Comparison of ENCODE assay signal across 19 mouse cellular contexts in the genomic region with DNA sequence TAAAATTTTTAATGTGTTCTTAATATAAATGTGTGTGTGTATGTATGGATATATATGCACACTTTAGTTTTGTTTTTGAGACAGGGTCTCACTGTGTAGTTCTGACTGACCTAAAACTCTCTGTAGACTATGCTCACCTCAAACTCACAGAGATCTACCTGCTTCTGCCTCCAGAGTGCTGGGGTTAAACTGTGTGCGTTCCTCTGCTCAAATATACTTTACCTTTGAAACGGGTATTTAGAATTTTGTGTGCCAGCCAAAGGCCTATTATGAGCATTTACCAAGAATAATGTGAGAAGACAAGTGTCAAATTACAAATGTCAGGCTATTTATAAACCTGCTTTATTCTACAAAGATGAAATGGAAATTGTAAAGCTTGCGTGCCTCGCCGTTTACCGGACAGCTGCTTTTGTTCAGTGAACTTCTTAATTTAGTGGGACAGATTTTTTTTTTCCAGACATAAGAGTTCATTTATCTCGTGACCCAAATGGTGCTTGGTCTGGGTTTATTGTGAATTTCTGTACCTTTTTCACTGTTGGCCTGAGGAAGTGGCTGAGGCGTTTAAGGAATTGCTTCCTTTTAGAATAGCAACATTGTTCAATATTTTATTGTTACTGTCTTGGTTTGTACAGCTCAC. TPM values are rescaled to one million over a fixed set of nuclear protein-coding genes. Genes with fewer than 3 reads are reported as not detected.
A peak's percentile ranks its signal among the peaks of the same experiment; 100 is the strongest.
DNase-seq lines count a peak whose midpoint lies in the region; ATAC-seq and TF ChIP-seq lines count a peak whose summit lies in the region.
"Had no signal": no experiment of that assay in that cellular context is flagged by ENCODE, and none has a peak within 500 bp of the region (broad histone marks: within the 10 kb centered on the region; RNA-seq: fewer than 3 reads in every experiment).

No protein-coding gene starts in this region.

- no peaks in the 10 kb centered on the region for H3K27me3 ChIP-seq in midbrain, embryonic 11.5 days (ENCODE audit: control insufficient read depth, insufficient read depth, low read length)
- H3K27me3 ChIP-seq in midbrain, embryonic 13.5 days: peaks cover 10% of the 10 kb centered on the region; the same call in 1 of the 2 replicates
- H3K27me3 ChIP-seq: midbrain, embryonic 15.5 days had no signal

- H3K4me2 ChIP-seq in midbrain, embryonic 11.5 days: no peak overlapping the region
- H3K4me2 ChIP-seq in midbrain, embryonic 13.5 days (replicated peaks): no peak overlapping the region
- H3K4me2 ChIP-seq: hindbrain, embryonic 14.5 days; midbrain, embryonic 15.5 days had no signal

- peak overlapping the region; percentile 72 for H3K27ac ChIP-seq in gastrocnemius, adult 2 months
- H3K27ac ChIP-seq in midbrain, embryonic 11.5 days (ENCODE audit: low read depth, low read length): no peak overlapping the region
- no peak overlapping the region for H3K27ac ChIP-seq in midbrain, embryonic 13.5 days
- peak overlapping the region; percentile 93 for H3K27ac ChIP-seq in bone marrow macrophage, adult 2 months (ENCODE audit: insufficient read depth, low read depth, low read length)
- H3K27ac ChIP-seq in macrophage: peak overlapping the region; percentile 95
- H3K27ac ChIP-seq: hindbrain, embryonic 14.5 days; midbrain, embryonic 15.5 days had no signal

- ATAC-seq in midbrain, embryonic 11.5 days (ENCODE audit: low FRiP score): no peak
- ATAC-seq in midbrain, embryonic 13.5 days: no peak
- ATAC-seq: forebrain, embryonic 14.5 days; lung, postnatal 0 days; midbrain, embryonic 15.5 days had no signal

- DNase-seq in gastrocnemius, adult 2 months: no peak
- DNase-seq in gastrocnemius, postnatal 14 days: no peak
- peak; percentile 79 for DNase-seq in midbrain, embryonic 11.5 days (ENCODE audit: low spot score, missing footprints)
- no peak for DNase-seq in right cerebral cortex, postnatal 14 days
- DNase-seq in right cerebral cortex, postnatal 25 days: no peak
- DNase-seq: adrenal gland, postnatal 25 days; cerebellum, adult 2 months; gastrocnemius, postnatal 25 days; kidney, adult 2 months; layer of hippocampus, adult 9-11 months; right cerebral cortex, postnatal 4 days had no signal

- no peaks in the 10 kb centered on the region for H3K36me3 ChIP-seq in midbrain, embryonic 11.5 days (ENCODE audit: control insufficient read depth, insufficient read depth, low read length)
- H3K36me3 ChIP-seq in midbrain, embryonic 13.5 days: no peaks in the 10 kb centered on the region
- H3K36me3 ChIP-seq in macrophage (ENCODE audit: inconsistent target): no peaks in the 10 kb centered on the region
- H3K36me3 ChIP-seq: midbrain, embryonic 15.5 days had no signal

- peaks cover 56% of the 10 kb centered on the region for H3K79me2 ChIP-seq in macrophage (ENCODE audit: inconsistent target)

- H3K9ac ChIP-seq in midbrain, embryonic 11.5 days (ENCODE audit: low read length): no peak overlapping the region
- no peak overlapping the region for H3K9ac ChIP-seq in midbrain, embryonic 13.5 days (replicated peaks)
- H3K9ac ChIP-seq: hindbrain, embryonic 14.5 days; midbrain, embryonic 15.5 days had no signal

- H3K9me3 ChIP-seq in midbrain, embryonic 11.5 days (ENCODE audit: control insufficient read depth, low read length): peaks cover 1% of the 10 kb centered on the region; the same call in 1 of the 2 replicates
- H3K9me3 ChIP-seq in midbrain, embryonic 13.5 days: no peaks in the 10 kb centered on the region; the same call in 1 of the 2 replicates
- H3K9me3 ChIP-seq: midbrain, embryonic 15.5 days had no signal

- H3K4me3 ChIP-seq in gastrocnemius, adult 2 months: peak overlapping the region; percentile 53
- H3K4me3 ChIP-seq in midbrain, embryonic 11.5 days (ENCODE audit: low read depth, low read length): no peak overlapping the region
- no peak overlapping the region for H3K4me3 ChIP-seq in midbrain, embryonic 13.5 days (replicated peaks)
- peak overlapping the region; percentile 69 for H3K4me3 ChIP-seq in bone marrow macrophage, adult 2 months (ENCODE audit: insufficient read depth, low read length)
- H3K4me3 ChIP-seq in macrophage (ENCODE audit: inconsistent target): peak overlapping the region; percentile 85
- H3K4me3 ChIP-seq: midbrain, embryonic 15.5 days had no signal

- no peak for TF ChIP-seq CTCF in gastrocnemius, adult 2 months (IDR thresholded peaks at IDR 0.05)
- TF ChIP-seq CTCF in bone marrow macrophage, adult 2 months (IDR thresholded peaks at IDR 0.05; ENCODE audit: low read depth, low read length): no peak

- 70% methylated on average over 8 of the region's 8 CpGs for WGBS in midbrain, embryonic 11.5 days
- 39% methylated on average over 8 of the region's 8 CpGs for WGBS in midbrain, embryonic 13.5 days
- 5% methylated on average over 8 of the region's 8 CpGs for WGBS in macrophage (ENCODE audit: missing documents)

- peaks cover 3% of the 10 kb centered on the region; the same call in 1 of the 2 replicates for H3K4me1 ChIP-seq in midbrain, embryonic 11.5 days (ENCODE audit: control insufficient read depth, insufficient read depth, low read length)
- no peaks in the 10 kb centered on the region; the same call in 1 of the 2 replicates for H3K4me1 ChIP-seq in midbrain, embryonic 13.5 days (replicated peaks)
- peaks cover 35% of the 10 kb centered on the region for H3K4me1 ChIP-seq in bone marrow macrophage, adult 2 months (ENCODE audit: control insufficient read depth, insufficient read depth, low read length)
- H3K4me1 ChIP-seq: midbrain, embryonic 15.5 days had no signal

- TF ChIP-seq POLR2A in bone marrow macrophage, adult 2 months (IDR thresholded peaks at IDR 0.05; ENCODE audit: borderline replicate concordance, low read depth, low read length): no peak

- intact Hi-C loops in gastrocnemius, adult 2 months (cut with DNase I): no loop called here
- intact Hi-C loops in gastrocnemius, postnatal 14 days (cut with DNase I; ENCODE audit: low total_unique reads): no loop called here

RNA-seq across cellular contexts. Expression of a gene that starts 7.1 kb away (rescaled TPM):
- total RNA-seq in gastrocnemius, adult 2 months (2021): under 1 TPM; 0.31 to 0.61 TPM
- total RNA-seq in gastrocnemius, postnatal 14 days (2021): 1 to 10 TPM; 1.0 to 1.1 TPM
- polyA plus RNA-seq in midbrain, embryonic 11.5 days (2014; fragmentation: Nextera tagmentation; extraction: Ambion mirVana): 1.4 and 1.9 TPM in 2 replicates
- polyA plus RNA-seq in midbrain, embryonic 13.5 days (2015; fragmentation: Nextera tagmentation; extraction: Ambion mirVana): 0.51 and 0.85 TPM in 2 replicates
- 124 and 140 TPM in 2 replicates for polyA plus RNA-seq in bone marrow macrophage, adult 2 months (2012; ENCODE audit: insufficient read depth, insufficient read length, missing spikeins)
- 100 to 1,000 TPM; 139 to 548 (median 329) TPM for total RNA-seq in macrophage (2018; cell fraction: chromatin; rRNA removed)
- total RNA-seq in macrophage (2018; cell fraction: cytosol; rRNA removed): 10 to 100 TPM; 52.6 to 82.9 (median 64.0) TPM
- 100 to 1,000 TPM in 21 of 26 experiments, 10 to 100 TPM in 5; 58.8 to 230 (median 136) TPM for total RNA-seq in macrophage (2018; cell fraction: nucleus; rRNA removed)
- 54.2 to 67.8 TPM (median 61.8 TPM) in 3 replicates for polyA plus RNA-seq in macrophage (2018)

RNA-seq across cellular contexts. Expression of a gene that starts 46.6 kb away (rescaled TPM):
- under 1 TPM; 0.64 to 0.66 TPM for total RNA-seq in gastrocnemius, adult 2 months (2021)
- 1 to 10 TPM; 6.8 to 8.8 TPM for total RNA-seq in gastrocnemius, postnatal 14 days (2021)
- polyA plus RNA-seq in midbrain, embryonic 11.5 days (2014; fragmentation: Nextera tagmentation; extraction: Ambion mirVana): 140 and 150 TPM in 2 replicates
- polyA plus RNA-seq in midbrain, embryonic 13.5 days (2015; fragmentation: Nextera tagmentation; extraction: Ambion mirVana): 109 and 116 TPM in 2 replicates
- 1.1 and 1.7 TPM in 2 replicates for polyA plus RNA-seq in bone marrow macrophage, adult 2 months (2012; ENCODE audit: insufficient read depth, insufficient read length, missing spikeins)
- total RNA-seq in macrophage (2018; cell fraction: chromatin; rRNA removed): 1 to 10 TPM in 1 of 26 experiments, under 1 TPM in 1, not detected in 24; 0.25 to 5.5 TPM
- under 1 TPM in 5 of 26 experiments, not detected in 21; 0.15 to 0.44 (median 0.19) TPM for total RNA-seq in macrophage (2018; cell fraction: cytosol; rRNA removed)
- under 1 TPM in 2 of 26 experiments, not detected in 24; 0.17 to 0.96 TPM for total RNA-seq in macrophage (2018; cell fraction: nucleus; rRNA removed)
- polyA plus RNA-seq in macrophage (2018): not detected in 3 replicates
- total RNA-seq: neutrophil, adult 5-6 weeks had no signal

Comparison
In these comparisons a context has a peak if more than half of its experiments do, and no peak if none do; other contexts are left out.
1. H3K27ac ChIP-seq: peak in gastrocnemius, adult 2 months (single experiment), bone marrow macrophage, adult 2 months (single experiment) and macrophage (single experiment); none in midbrain, embryonic 11.5 days (single experiment) and midbrain, embryonic 13.5 days (single experiment).
2. H3K4me3 ChIP-seq: peak in gastrocnemius, adult 2 months (single experiment), bone marrow macrophage, adult 2 months (single experiment) and macrophage (single experiment); none in midbrain, embryonic 11.5 days (single experiment) and midbrain, embryonic 13.5 days (single experiment).
3. RNA of a gene that starts 7.1 kb away (polyA plus RNA-seq): 124 to 140 TPM in bone marrow macrophage, adult 2 months and 54.2 to 67.8 TPM in macrophage; 1.4 to 1.9 TPM in midbrain, embryonic 11.5 days and 0.51 to 0.85 TPM in midbrain, embryonic 13.5 days; every median in the first group is over 10 times any median in the second.
4. RNA of a gene that starts 46.6 kb away (polyA plus RNA-seq): 140 to 150 TPM in midbrain, embryonic 11.5 days and 109 to 116 TPM in midbrain, embryonic 13.5 days; 1.1 to 1.7 TPM in bone marrow macrophage, adult 2 months and not detected in macrophage; every median in the first group is over 10 times any median in the second.